Mouse (Mus musculus) frontal cortex, postnatal 10 days (tissue): ENCODE results near the gene Gm1043.

ENCODE experiments used
- DNase-seq, 2 experiments: peaks; one replicate each; pipeline ENCODE4 v3.0.0; 2022; ENCODE audit warnings: low spot score in 2 of 2, mixed read lengths in 1 of 2

Gene Gm1043

GRCm38 (mm10) chr5:37198011-37198688 is 113.0 kb downstream of the Gm1043 start:
- no peak for DNase-seq

GRCm38 (mm10) chr5:37202285-37202684 is 117.1 kb downstream of the Gm1043 start:
- no peak for DNase-seq

DNA sequence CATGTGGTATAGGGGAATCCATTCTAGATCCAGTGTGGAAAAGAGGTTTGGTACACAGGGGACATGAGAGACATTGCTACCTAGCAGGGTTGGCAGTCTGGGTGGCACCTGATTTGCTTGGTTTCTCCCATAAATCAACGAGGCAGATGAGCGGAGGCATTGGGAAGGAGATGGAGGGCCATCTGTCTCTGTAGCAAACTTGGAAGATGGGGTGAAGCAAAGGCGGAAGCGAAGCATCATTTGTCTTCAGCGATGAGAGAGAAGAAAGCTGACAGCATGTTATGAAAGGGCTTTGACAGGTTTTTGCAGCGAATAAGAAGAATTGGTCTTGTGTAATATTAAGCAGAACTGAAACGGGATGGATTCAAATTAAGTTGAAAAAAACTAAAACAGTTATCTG is 119.7 kb downstream of the Gm1043 start:
- no peak for DNase-seq

- no peak for DNase-seq
These were observed 120.2 kb downstream of the Gm1043 start for GRCm38 (mm10) chr5:37205420-37205819.

DNA sequence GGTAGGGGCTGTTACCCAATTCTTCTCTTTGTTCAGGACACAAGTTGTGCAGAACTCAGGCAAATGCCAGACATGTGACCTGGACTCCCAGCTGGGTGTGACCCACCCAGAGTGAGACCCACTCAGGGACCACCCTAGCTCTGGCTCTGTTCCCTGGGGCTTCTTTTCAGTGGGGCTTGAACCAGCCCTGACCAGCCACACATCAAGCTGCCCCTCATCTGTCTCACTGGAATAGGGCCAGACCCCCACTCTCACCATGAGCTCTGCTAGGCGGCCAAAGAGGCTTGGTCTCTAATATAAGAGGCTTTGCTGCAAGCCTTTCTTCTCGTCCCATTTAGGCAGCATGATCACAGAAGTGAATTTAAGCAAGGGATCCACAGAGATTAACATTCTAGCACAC is 121.2 kb downstream of the Gm1043 start:
- no peak for DNase-seq

DNA sequence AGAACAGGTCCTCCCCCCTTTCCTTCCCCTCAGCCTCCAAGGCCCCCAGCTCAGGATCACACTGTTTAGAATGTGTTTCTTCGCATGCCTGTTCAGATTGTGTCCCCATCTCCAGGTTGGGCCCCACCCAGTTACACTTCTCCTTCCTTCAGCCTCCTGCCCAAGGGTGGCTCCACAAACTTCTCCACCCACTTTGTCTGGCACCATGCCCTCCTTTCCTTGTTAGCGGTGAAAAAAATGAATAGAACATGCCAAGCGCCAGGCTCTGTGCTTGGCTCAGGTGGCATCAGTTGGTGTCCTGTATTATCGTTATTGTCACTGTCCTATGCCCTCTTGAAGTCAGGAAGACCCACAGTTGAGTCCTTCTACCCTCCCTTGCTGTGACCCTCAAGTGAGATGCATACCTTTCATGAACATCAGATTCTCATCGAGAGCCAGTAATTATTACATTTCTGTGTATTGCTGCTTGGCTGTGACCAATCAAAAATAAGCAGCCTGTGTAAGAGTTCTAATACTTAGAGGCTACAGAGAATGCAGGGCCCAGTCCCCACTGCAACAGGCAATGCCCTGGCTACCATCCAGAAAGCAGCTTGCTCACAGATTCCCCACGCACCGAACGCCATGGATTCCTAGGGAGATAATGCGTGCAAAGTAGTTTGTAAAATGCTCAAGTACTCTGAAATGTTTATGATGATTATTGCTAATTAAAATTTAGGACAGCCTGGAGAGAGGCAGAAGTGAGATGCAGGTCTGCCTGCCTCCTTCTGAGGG is 128.0 kb downstream of the Gm1043 start:
- DNase-seq: no peak

- no peak for DNase-seq
These were observed 128.5 kb downstream of the Gm1043 start for GRCm38 (mm10) chr5:37213709-37214103.

DNA sequence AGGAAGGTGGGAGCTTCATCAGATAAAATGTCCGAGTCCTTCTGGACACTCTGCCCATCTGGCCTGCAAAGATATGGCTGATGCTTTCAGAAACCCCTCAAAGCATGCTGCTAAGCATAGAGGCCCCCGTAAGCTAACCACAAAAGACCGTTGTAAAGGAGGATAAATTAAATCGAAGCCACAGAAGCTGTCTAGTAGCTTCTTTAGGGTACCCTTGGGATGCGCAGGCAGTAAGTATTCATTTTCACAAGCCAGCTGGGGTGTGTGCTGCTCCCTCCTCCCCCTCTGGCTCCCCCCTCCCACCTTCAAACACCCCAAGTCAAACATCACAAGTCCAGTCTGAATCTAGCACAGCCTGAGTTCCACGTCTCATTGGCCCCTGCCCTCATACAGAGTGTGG is 129.4 kb downstream of the Gm1043 start:
- DNase-seq: no peak

DNA sequence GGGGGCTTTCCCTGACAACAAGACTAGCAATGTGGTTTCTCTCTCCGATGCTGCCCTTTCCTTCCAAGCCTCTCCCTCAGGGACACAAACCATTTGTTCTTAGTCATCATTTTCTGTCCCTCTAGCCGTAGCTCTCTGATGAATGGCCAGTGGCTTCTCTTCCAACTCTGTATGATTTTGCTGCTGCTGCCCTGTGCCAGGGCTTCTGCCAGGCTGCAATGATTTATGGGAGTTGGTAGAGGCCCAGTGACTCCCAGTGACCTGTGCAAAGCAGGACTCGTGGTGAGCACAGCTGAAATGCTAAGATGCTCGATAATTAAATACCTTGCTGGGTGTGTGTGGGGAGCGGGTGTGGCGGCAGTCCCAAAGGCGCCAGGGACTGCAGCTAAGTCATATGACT is 130.1 kb downstream of the Gm1043 start:
- DNase-seq: no peak

DNA sequence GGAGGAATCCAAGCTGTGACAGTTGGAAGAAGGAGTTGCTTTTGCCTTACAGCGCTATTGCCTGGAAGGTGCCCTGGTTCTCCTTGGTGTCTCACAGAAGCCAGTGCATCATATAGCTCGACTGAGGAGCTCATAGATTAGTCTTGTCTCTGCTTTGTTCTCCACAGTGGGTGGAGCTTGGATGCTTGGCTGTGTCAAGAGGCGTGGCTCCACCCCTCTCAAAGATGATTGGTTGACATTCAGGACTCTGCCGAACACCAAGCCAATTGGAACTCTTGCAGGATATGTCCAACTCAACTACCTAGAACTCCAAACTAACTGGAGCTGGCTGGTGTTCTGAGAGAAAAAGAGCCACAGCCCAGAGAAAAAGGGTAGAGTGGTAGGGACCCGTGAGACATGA is 134.4 kb downstream of the Gm1043 start:
- no peak for DNase-seq

- no peak for DNase-seq
These were observed 135.4 kb downstream of the Gm1043 start for GRCm38 (mm10) chr5:37220575-37220974.

- no peak for DNase-seq
These were observed 136.4 kb downstream of the Gm1043 start for GRCm38 (mm10) chr5:37221563-37221962.

DNA sequence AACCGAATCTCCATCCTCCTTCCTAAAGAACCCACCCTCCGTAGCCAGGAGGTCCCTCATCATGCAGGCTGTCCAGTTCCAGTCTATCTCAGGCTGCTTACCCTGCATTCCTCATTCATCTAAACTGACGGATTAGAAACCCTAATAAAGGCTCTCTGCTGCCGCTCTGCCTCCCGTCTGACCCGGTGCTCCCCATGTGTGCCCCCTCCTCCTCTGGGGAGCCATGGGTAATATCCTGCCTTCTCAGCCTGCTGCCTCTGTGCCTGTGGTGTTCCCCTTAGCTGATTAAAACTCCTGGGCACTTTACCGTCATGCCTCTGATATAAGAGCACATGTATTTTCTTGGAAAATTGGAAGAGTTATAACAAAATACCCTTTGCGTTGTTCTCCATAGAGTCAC is 137.1 kb downstream of the Gm1043 start:
- DNase-seq: no peak

DNA sequence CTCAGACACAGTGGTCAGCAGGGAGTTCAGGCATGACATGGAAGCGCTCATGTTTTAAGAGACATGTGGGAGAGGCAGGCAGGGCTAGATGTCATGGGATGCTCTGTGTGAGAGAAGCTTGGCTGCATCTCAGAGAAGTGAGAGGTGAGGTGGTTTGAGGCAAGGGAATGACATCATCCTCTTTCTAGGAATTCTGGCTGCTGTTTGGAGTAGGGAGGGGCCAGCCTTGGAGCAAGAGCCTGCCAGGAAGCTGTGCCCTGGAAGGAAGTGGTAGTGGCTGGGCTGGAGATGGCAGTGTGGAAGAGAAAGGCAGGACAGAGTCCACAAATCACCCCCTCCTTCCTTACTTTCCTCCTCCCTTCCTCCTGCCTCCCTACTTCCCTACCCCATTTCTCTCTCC is 140.5 kb downstream of the Gm1043 start:
- DNase-seq: no peak

GRCm38 (mm10) chr5:37227956-37228680 is 142.9 kb downstream of the Gm1043 start:
- DNase-seq: no peak

GRCm38 (mm10) chr5:37228894-37229293 is 143.7 kb downstream of the Gm1043 start:
- no peak for DNase-seq

DNA sequence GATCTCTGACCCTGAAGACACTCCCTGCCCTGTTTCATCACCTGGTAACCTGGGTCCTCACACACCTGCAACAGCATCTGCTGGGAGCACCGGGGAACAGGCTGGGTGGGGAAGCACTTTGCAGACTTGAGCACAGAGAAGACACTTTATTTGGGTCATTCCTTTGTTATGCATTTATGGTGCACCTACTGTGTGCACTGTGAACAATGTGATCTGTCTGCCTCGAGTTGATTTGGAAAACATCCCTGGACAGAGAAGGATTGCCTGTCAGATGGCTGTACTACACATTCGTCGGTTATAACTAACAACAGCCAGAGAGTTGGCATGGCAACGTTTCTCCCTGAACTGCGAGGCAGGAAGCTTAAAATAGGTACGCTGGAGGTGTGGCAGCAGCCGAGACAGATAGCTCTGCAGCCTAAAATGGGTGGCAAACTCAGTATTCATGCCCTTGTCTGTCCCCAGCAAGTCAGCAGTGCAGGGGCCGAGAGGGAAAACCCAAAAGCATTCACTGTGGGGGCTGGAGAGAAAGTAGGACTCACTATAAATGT is 147.9 kb downstream of the Gm1043 start:
- peak; percentile 60 to 68 for DNase-seq

DNA sequence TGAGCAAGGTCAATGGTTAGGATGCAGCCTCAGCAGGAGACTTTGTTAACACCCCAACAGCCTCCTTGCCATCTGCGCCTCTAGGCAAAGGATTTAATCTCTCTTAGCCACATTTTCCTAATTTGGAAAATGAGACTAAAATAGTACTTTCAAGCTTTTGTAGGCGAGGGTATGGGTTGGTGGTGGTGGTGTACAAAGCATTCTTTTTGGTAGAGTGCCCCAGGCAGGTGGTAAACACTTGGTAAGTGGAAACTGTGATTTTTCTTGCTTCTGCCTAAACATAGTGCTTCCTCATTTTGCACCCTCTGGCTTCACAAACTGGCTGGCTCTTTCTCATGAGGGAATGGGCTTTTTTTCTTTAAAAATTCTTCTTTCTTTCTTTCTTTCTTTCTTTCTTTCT is 153.5 kb downstream of the Gm1043 start:
- DNase-seq: no peak

DNA sequence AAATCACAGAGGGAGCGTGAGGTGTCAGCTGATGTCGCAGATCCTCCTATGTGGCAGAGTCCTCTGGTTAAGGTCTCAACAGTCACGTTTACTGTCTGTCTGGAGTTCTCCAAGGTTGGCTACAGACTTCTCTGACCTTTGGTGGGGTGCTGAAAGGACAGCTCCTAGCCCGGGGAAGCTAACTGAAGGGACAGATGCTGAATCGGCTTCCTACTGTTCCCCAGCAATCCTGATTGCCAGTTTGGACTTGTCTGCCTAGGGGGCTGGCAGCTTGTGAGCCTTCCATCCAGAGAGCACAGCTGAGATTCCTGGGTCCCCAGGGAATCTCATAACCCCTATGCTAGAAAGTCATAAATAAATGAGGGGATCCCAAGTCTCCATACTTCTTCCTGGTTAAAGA is 155.4 kb downstream of the Gm1043 start:
- DNase-seq: no peak

DNA sequence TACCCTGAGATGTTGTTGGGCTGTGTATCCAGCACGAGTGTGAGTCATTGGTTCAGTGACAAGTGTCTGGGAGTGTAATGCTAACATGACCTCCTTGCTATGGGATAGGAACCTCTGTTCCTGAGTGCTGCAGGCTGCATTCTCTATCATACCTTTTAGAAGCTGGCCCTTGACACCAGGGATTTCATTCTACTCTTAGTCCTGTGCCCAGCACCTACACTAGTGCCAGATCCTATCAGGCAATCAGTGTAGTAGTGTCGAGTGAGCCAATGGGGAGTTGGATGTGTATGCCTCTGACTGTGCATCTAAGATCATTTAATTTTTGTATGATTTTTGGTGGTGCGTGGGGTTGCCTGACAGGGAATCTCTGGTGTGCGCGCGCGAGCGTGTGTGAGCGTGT is 156.1 kb downstream of the Gm1043 start:
- DNase-seq: no peak

DNA sequence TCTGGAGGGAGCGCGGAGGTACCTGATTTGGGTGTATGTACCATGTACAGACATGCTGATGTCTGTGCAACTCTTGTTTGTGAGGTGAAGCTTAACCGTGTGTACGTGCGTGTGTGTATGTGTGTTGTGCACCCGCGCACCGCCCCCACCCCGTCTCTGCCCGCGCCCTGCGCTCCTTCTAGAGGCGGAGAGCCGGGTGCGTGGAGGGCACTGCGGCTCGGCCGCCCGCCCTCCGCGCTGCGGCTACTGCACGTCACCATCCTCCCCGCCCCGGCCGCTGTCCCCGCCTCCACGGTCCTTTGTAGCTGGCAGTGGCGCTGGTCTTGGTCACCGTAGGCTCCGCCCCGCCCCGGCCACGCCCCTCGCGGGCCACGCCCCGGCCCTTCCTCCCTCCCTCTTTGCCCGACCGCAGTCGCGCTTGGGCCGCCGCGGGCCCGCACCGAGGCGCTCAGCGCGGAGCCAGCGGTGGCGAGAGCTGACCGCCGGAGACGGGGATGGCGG is 156.5 kb downstream of the Gm1043 start, which contains the start of gene Crmp1:
TSS of gene Crmp1 (plus strand) at position 290 of the 501 bp plus-strand sequence.
- DNase-seq: peak; percentile 83 to 85
